Mouse (Mus musculus): ENCODE data around the gene Procr. TPM values are rescaled to one million over a fixed set of nuclear protein-coding genes. Genes with fewer than 3 reads are reported as not detected.

Procr gene
- polyA plus RNA-seq, 1 experiment from 2014 or later = 4.1 TPM

DNA sequence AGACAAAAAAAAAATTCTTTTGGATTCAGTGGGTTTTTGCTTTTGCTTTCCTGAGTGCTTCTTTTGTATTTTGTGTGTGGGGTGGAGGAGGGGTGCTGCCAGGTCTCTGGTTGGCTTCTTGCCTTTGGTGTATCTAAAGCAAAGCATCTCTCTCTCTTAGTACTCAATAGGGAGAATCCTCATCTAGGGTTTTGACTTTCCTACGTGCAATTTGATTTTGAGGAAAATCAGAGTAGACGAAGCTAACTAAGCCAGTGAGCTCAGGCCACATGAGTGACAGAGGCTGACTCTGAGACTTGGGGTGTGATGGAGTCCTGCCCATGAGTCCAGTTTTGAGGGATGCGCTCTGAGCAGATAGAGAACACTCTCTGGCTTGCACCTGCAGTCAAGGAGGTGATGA lies 28.6 kb downstream of the Procr start:
- H3K4me1 ChIP-seq (replicated peaks) = peaks cover 45% of the 10 kb centered on the region
- no peak overlapping the region for H3K9ac ChIP-seq
- H3K4me2 ChIP-seq = no peak overlapping the region
- no peak overlapping the region for H3K4me3 ChIP-seq
- no peaks in the 10 kb centered on the region for H3K36me3 ChIP-seq
- H3K9me3 ChIP-seq = no peaks in the 10 kb centered on the region
- no peaks in the 10 kb centered on the region for H3K27me3 ChIP-seq
- WGBS = 79% methylated on average over 3 of the region's 3 CpGs
- H3K27ac ChIP-seq (replicated peaks) = no peak overlapping the region
- ATAC-seq (ENCODE audit: low FRiP score, low read depth) = no peak

DNA sequence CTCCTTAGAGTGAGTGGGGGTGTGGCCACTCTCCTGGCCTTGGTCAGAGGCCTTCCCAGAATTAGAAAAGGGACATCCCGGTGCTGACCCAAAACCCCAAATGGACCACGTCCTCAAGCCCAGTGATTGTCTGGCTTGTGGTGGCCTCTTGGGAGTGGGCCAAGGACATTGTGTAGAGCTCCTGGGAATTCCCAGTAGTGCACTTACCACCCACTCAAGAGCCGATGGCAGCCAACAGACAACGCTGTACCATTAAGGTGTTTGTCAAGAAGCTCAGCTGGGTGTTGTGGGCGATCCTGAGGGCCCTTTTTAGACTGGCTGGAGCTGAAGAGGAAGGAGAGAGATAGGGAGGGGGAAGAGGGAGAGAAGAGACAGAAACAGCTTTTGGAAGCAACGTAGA lies 33.6 kb downstream of the Procr start:
- ATAC-seq (ENCODE audit: low FRiP score, low read depth) = no peak
- H3K4me3 ChIP-seq = no peak overlapping the region
- no peak overlapping the region for H3K9ac ChIP-seq
- H3K4me2 ChIP-seq = no peak overlapping the region
- H3K36me3 ChIP-seq = no peaks in the 10 kb centered on the region
- no peaks in the 10 kb centered on the region for H3K9me3 ChIP-seq
- H3K27me3 ChIP-seq = no peaks in the 10 kb centered on the region
- H3K27ac ChIP-seq (replicated peaks) = no peak overlapping the region
- 76% methylated on average over 6 of the region's 6 CpGs for WGBS
- H3K4me1 ChIP-seq (replicated peaks) = 0 out of 2 replicates have a peak, but pooled peaks cover 5% of the 10 kb centered on the region

DNA sequence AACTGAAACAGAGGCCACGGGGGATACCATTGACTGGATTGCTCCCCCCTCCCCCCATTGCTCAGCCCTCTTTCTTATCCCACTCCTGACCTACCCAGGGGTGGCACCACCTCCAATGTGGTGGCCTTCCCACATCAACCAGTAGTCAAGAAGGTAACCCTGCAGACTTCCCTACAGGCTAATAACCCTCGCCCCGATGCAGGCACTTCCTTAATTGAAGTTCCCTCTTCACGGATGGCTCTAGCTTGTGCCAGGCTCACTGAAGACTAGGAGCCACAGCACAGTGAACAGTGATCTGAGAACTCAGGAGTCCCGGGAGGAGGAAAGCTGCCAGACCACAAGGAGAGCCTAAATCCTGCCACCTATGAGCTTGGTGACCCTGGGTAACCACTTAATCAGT lies 36.0 kb downstream of the Procr start:
- Histone ChIP-seq H3K36me3 (no peaks in the 10 kb centered on the region), H3K4me2 (no peak overlapping the region), H3K27me3 (no peaks in the 10 kb centered on the region), H3K9ac (no peak overlapping the region), H3K27ac (replicated peaks) (no peak overlapping the region), H3K9me3 (no peaks in the 10 kb centered on the region), H3K4me3 (no peak overlapping the region), H3K4me1 (replicated peaks) (no peaks in the 10 kb centered on the region)
- no peak for ATAC-seq (ENCODE audit: low FRiP score, low read depth)
- 76% methylated on average over 5 of the region's 5 CpGs for WGBS

DNA sequence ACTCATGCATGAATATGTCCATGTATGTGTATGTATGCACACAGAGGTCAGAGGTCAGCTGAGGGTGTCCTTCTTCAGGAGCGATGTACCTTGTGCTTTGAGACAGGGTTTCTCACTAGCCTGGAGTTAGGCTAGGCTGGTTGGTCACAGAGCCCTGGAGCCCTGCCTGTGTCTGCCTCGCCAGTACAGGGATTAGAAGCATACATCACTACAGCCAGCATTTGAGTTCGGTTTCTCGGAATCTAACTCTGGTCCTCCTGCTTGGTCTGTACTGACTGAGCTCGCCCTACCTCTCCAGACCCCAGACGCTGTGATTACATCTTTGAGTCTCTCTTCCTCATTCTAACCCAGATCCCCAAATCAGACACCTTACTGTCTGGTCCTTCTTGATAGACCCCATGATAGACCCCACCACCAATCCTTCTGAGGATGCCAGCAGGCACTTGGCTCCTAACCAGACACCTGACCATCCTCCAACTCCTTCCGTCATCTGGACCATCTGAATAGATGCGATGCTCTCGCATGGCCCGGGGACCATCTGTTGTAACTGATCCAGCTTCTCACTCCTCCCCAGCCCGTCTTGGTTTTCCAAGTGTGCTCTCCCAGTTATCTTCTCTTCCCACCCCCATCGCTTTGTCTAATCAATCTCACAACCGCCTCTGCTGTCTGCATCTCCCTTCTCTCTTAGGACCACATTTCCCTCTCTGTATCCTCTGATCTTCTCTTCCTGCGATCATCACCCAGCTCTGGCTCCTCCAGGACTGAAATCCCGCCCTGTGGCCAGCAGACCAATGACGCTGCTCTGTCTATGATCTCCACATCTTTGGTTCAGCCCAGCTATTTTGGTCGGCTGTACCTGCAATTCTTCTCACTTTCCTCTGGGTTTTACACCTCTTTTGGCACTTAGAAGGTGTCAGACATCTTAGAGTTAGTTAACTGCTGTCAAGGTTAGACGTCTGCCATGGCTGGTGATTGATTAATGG lies 37.3 kb downstream of the Procr start:
- Histone ChIP-seq H3K36me3 (no peaks in the 10 kb centered on the region), H3K4me3 (no peak overlapping the region), H3K27ac (replicated peaks) (no peak overlapping the region; the same call in 1 of the 2 replicates), H3K9ac (no peak overlapping the region), H3K4me1 (replicated peaks) (no peaks in the 10 kb centered on the region), H3K27me3 (no peaks in the 10 kb centered on the region), H3K9me3 (no peaks in the 10 kb centered on the region), H3K4me2 (no peak overlapping the region)
- peak; percentile 39; the same call in 1 of the 2 replicates for ATAC-seq (ENCODE audit: low FRiP score, low read depth)
- WGBS = 72% methylated on average over 18 of the region's 18 CpGs

DNA sequence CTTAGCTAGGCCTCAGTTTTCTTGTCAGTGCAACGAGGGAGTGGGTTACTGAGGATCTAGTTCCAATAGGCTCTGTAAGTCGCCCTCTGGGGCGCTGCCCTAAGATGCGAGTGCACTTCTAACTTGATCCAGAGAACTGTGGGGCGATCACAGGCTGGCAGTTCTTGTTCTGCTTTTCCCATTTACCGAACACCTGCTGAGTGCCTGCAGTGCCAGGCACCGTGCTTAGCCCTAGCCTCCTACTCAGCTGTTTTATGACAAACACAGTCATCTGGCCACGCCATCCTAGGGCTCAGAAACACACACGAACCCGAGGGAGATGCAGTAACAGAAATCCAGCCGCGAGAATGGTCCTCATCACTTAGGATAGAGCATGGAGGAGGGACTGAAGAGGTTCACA lies 42.0 kb downstream of the Procr start:
- no peak overlapping the region for H3K27ac ChIP-seq (replicated peaks)
- no peak overlapping the region for H3K4me2 ChIP-seq
- no peaks in the 10 kb centered on the region for H3K27me3 ChIP-seq
- H3K4me3 ChIP-seq = no peak overlapping the region
- H3K9ac ChIP-seq = no peak overlapping the region
- no peaks in the 10 kb centered on the region for H3K4me1 ChIP-seq (replicated peaks)
- no peaks in the 10 kb centered on the region for H3K9me3 ChIP-seq
- H3K36me3 ChIP-seq = peaks cover 15% of the 10 kb centered on the region
- ATAC-seq (ENCODE audit: low FRiP score, low read depth) = no peak
- 40% methylated on average over 12 of the region's 12 CpGs for WGBS

DNA sequence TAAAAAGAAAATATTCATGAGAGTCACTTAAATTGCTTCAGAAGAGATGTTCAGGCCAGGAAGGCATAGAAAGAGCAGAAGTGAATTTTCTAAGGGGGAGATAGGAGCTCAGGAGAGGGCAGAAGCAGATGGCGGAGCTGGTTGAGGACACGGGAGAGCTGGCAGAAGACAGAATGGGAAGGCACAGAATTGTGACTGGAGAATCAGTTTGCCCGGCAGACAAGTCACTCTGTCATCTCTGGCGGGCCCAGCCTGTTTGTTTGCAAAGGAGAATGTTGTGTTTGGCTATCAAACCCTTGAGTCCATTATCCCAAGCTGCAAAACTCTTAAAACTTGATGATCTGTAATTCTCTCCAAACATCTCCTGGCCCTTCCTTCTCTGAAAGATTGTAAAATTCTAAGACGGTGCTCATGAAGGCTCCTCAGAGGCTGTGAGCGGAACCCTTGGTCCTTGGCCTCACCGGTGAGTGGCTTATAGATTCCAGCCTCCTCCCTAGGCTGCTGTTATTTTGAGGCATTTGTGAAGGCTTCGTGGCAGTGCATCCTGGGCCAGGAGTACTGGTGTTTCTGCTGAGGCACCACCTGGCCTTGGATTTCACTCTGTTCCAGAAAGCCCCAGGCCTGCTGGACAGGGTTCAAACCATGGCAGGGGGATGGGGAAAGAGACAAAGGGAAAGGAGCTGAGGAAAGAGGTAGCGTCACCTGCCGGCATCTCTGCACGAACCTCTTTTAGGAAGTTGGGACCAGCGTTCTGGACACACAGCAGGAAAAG lies 43.9 kb downstream of the Procr start:
- WGBS = 81% methylated on average over 12 of the region's 12 CpGs
- no peaks in the 10 kb centered on the region for H3K4me1 ChIP-seq (replicated peaks)

DNA sequence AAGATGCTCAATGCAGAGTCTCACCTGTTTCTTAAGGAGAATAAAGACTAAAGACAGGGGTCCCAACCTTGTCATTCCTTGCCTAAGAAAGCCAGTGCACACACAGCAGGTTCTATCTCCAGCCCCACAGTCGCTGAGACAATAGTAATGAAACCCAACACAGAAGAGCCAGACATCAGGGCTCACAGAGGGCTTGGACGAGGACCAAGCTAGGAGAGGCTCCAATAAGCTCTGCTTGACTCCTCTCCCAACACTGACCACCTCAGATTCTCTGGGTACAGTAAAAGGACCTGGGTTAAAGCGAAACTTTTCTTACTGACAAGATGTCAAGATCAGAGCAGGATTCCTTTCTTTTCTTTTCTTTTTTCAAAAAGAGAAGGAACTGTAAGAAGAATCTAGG lies 47.7 kb downstream of the Procr start:
- no peak overlapping the region for H3K9ac ChIP-seq
- H3K36me3 ChIP-seq = peaks cover 57% of the 10 kb centered on the region
- 65% methylated on average over 3 of the region's 3 CpGs for WGBS
- ATAC-seq (ENCODE audit: low FRiP score, low read depth) = no peak
- H3K4me3 ChIP-seq = no peak overlapping the region
- no peak overlapping the region for H3K4me2 ChIP-seq
- no peaks in the 10 kb centered on the region for H3K9me3 ChIP-seq
- H3K27ac ChIP-seq (replicated peaks) = no peak overlapping the region
- no peaks in the 10 kb centered on the region for H3K4me1 ChIP-seq (replicated peaks)
- H3K27me3 ChIP-seq = no peaks in the 10 kb centered on the region

More for the DNA sequence above, 43.9 kb downstream of the Procr start:
- Histone ChIP-seq H3K4me3 (no peak overlapping the region), H3K27me3 (no peaks in the 10 kb centered on the region), H3K9ac (no peak overlapping the region), H3K27ac (replicated peaks) (0 out of 2 replicates have a peak overlapping the region, but pooled peaks have one; percentile 22), H3K36me3 (peaks cover 29% of the 10 kb centered on the region), H3K9me3 (no peaks in the 10 kb centered on the region), H3K4me2 (no peak overlapping the region)
- no peak for ATAC-seq (ENCODE audit: low FRiP score, low read depth)

DNA sequence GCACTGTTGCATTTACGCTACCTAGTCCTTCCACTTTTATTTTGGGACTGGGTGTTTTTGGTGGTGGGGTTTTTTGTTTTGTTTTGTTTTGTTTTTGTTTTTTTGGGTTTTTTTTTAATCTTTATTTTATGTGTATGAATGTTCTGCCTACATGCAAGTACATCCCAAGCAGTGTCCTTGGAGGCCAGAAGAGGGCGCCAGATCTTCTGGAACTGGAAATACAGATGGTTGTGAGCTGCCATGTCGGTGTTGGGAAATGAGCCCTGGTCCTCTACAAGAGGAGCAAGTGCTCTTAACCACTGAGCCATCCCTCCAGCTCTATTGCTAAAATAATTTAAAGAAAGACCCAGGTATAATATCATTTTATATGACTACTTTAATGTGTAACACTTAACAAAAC lies 51.8 kb downstream of the Procr start:
- H3K4me2 ChIP-seq = no peak overlapping the region
- no peaks in the 10 kb centered on the region for H3K9me3 ChIP-seq
- H3K4me3 ChIP-seq = no peak overlapping the region
- H3K4me1 ChIP-seq (replicated peaks) = 0 out of 2 replicates have a peak, but pooled peaks cover 3% of the 10 kb centered on the region
- no peak overlapping the region for H3K9ac ChIP-seq
- ATAC-seq (ENCODE audit: low FRiP score, low read depth) = no peak
- H3K27ac ChIP-seq (replicated peaks) = no peak overlapping the region
- peaks cover 43% of the 10 kb centered on the region for H3K36me3 ChIP-seq
- H3K27me3 ChIP-seq = no peaks in the 10 kb centered on the region
- WGBS = 63% methylated on average over 3 of the region's 3 CpGs

DNA sequence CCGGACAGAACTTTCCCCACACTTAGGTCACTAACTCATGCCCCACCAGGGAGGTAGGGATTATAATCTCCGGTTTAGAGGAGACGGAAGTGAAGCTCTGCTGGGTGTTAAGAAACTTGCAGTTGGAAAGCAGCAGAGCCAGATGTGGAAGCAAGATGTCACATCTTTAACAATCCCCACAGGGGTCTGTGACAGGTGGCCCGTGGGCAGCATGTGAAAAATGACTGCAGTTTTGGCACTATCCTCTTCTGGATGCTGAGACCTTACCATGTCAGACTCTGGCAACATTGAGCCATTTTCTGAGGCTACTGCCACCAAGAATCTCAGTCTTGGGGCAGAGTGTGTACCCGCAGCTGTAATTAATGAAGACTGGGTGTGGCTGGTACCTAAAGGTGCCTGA lies 53.1 kb downstream of the Procr start:
- no peaks in the 10 kb centered on the region for H3K27me3 ChIP-seq
- H3K27ac ChIP-seq (replicated peaks) = no peak overlapping the region
- H3K9ac ChIP-seq = no peak overlapping the region
- no peak overlapping the region for H3K4me3 ChIP-seq
- H3K4me1 ChIP-seq (replicated peaks) = 0 out of 2 replicates have a peak, but pooled peaks cover 3% of the 10 kb centered on the region
- H3K36me3 ChIP-seq = peaks cover 43% of the 10 kb centered on the region
- WGBS = 77% methylated on average over 5 of the region's 5 CpGs
- no peak overlapping the region for H3K4me2 ChIP-seq
- no peak for ATAC-seq (ENCODE audit: low FRiP score, low read depth)
- no peaks in the 10 kb centered on the region for H3K9me3 ChIP-seq

Other genes starting within 250 kb of the Procr start
- gene Acss2, start 233.2 kb upstream of the Procr start, polyA plus RNA-seq (2015; fragmentation: Nextera tagmentation; extraction: Ambion mirVana) = 26.9 and 28.5 TPM in 2 replicates
- gene Ggt7, start 232.9 kb upstream of the Procr start, polyA plus RNA-seq (2015; fragmentation: Nextera tagmentation; extraction: Ambion mirVana) = 74.5 and 80.8 TPM in 2 replicates
- gene Gss, start 158.3 kb upstream of the Procr start, polyA plus RNA-seq (2015; fragmentation: Nextera tagmentation; extraction: Ambion mirVana) = 14.9 and 15.3 TPM in 2 replicates
- gene Myh7b, start 139.9 kb upstream of the Procr start, polyA plus RNA-seq (2015; fragmentation: Nextera tagmentation; extraction: Ambion mirVana) = 1.4 and 1.6 TPM in 2 replicates
- gene Trpc4ap, start 58.7 kb upstream of the Procr start, polyA plus RNA-seq (2015; fragmentation: Nextera tagmentation; extraction: Ambion mirVana) = 162 and 164 TPM in 2 replicates
- gene Edem2, start 21.6 kb upstream of the Procr start, polyA plus RNA-seq (2015; fragmentation: Nextera tagmentation; extraction: Ambion mirVana) = 39.9 and 42.4 TPM in 2 replicates
- gene Gm17581, start 15.3 kb upstream of the Procr start, polyA plus RNA-seq (2015; fragmentation: Nextera tagmentation; extraction: Ambion mirVana) = not detected in 2 replicates
- gene Mmp24, start 24.2 kb downstream of the Procr start, polyA plus RNA-seq (2015; fragmentation: Nextera tagmentation; extraction: Ambion mirVana) = 18.9 and 19.6 TPM in 2 replicates
- gene BC029722, start 68.3 kb downstream of the Procr start, polyA plus RNA-seq (2015; fragmentation: Nextera tagmentation; extraction: Ambion mirVana) = 39.1 and 42.7 TPM in 2 replicates
- 148 and 155 TPM in 2 replicates for gene Eif6, start 75.8 kb downstream of the Procr start, polyA plus RNA-seq (2015; fragmentation: Nextera tagmentation; extraction: Ambion mirVana)
- 0.45 and 0.82 TPM in 2 replicates for gene Fam83c, start 83.7 kb downstream of the Procr start, polyA plus RNA-seq (2015; fragmentation: Nextera tagmentation; extraction: Ambion mirVana)
- 64.2 and 65.0 TPM in 2 replicates for gene Uqcc1, start 179.2 kb downstream of the Procr start, polyA plus RNA-seq (2015; fragmentation: Nextera tagmentation; extraction: Ambion mirVana)
- gene Gm15557, start 189.6 kb downstream of the Procr start, polyA plus RNA-seq (2015; fragmentation: Nextera tagmentation; extraction: Ambion mirVana) = not detected in 2 replicates
- gene Gdf5, start 194.2 kb downstream of the Procr start, polyA plus RNA-seq (2015; fragmentation: Nextera tagmentation; extraction: Ambion mirVana) = 1.8 and 2.8 TPM in 2 replicates
- 13.6 and 16.9 TPM in 2 replicates for gene Cep250, start 205.3 kb downstream of the Procr start, polyA plus RNA-seq (2015; fragmentation: Nextera tagmentation; extraction: Ambion mirVana)